20 mouse cellular contexts compared by ENCODE assay signal in genomic region chr9:116136146-116136545, GRCm38 (mm10). TPM values are rescaled to one million over a fixed set of nuclear protein-coding genes. Genes with fewer than 3 reads are reported as not detected.
DNase-seq lines count a peak whose midpoint lies in the region; ATAC-seq and TF ChIP-seq lines count a peak whose summit lies in the region.
"Had no signal": no experiment of that assay in that cellular context is flagged by ENCODE, and none has a peak within 500 bp of the region (broad histone marks: within the 10 kb centered on the region; RNA-seq: fewer than 3 reads in every experiment).

No protein-coding gene starts in this region.

- H3K79me2 ChIP-seq in macrophage (ENCODE audit: inconsistent target): peaks cover 93% of the 10 kb centered on the region

- ATAC-seq in hindbrain, embryonic 15.5 days (ENCODE audit: low FRiP score, low read depth): no peak
- ATAC-seq in hindbrain, embryonic 12.5 days (ENCODE audit: low FRiP score): no peak
- ATAC-seq in lung, postnatal 0 days: no peak

- H3K9me3 ChIP-seq in hindbrain, embryonic 15.5 days: no peaks in the 10 kb centered on the region
- H3K9me3 ChIP-seq in hindbrain, embryonic 12.5 days (replicated peaks): no peaks in the 10 kb centered on the region
- H3K9me3 ChIP-seq in lung, postnatal 0 days (ENCODE audit: low read length): no peaks in the 10 kb centered on the region
- H3K9me3 ChIP-seq in forebrain, embryonic 10.5 days: no peaks in the 10 kb centered on the region
- H3K9me3 ChIP-seq: embryonic facial prominence, embryonic 15.5 days; forebrain, embryonic 15.5 days; heart, embryonic 12.5 days; hindbrain, embryonic 13.5 days had no signal

- H3K4me3 ChIP-seq in hindbrain, embryonic 15.5 days: no peak overlapping the region
- H3K4me3 ChIP-seq in hindbrain, embryonic 12.5 days: no peak overlapping the region
- no peak overlapping the region for H3K4me3 ChIP-seq in lung, postnatal 0 days (ENCODE audit: low read depth, low read length)
- H3K4me3 ChIP-seq in brown adipose tissue, adult 24 weeks (ENCODE audit: insufficient read depth, low read depth, low read length): no peak overlapping the region
- H3K4me3 ChIP-seq in macrophage (ENCODE audit: inconsistent target): no peak overlapping the region
- no peak overlapping the region for H3K4me3 ChIP-seq in forebrain, embryonic 10.5 days
- H3K4me3 ChIP-seq: embryonic facial prominence, embryonic 15.5 days; erythroblast, embryonic 14.5 days; forebrain, embryonic 15.5 days; heart, embryonic 12.5 days; hindbrain, embryonic 13.5 days had no signal

- TF ChIP-seq EP300 in lung, postnatal 0 days (IDR thresholded peaks at IDR 0.05): no peak

- H3K9ac ChIP-seq in hindbrain, embryonic 15.5 days: no peak overlapping the region
- H3K9ac ChIP-seq in hindbrain, embryonic 12.5 days: no peak overlapping the region
- no peak overlapping the region for H3K9ac ChIP-seq in lung, postnatal 0 days (replicated peaks; ENCODE audit: low read depth)
- H3K9ac ChIP-seq: embryonic facial prominence, embryonic 15.5 days; forebrain, embryonic 15.5 days; heart, embryonic 12.5 days; hindbrain, embryonic 13.5 days had no signal

- intact Hi-C loops in heart, postnatal 14 days (cut with DNase I): no loop called here

- TF ChIP-seq CTCF in lung, postnatal 0 days (IDR thresholded peaks at IDR 0.05): no peak

- H3K36me3 ChIP-seq in hindbrain, embryonic 15.5 days: no peaks in the 10 kb centered on the region
- no peaks in the 10 kb centered on the region for H3K36me3 ChIP-seq in hindbrain, embryonic 12.5 days
- peaks cover 3% of the 10 kb centered on the region; the same call in 1 of the 2 replicates for H3K36me3 ChIP-seq in lung, postnatal 0 days (ENCODE audit: insufficient read depth, low read length)
- peaks cover 8% of the 10 kb centered on the region; the same call in 1 of the 2 replicates for H3K36me3 ChIP-seq in macrophage (ENCODE audit: inconsistent target)
- no peaks in the 10 kb centered on the region for H3K36me3 ChIP-seq in forebrain, embryonic 10.5 days (replicated peaks)
- H3K36me3 ChIP-seq: forebrain, embryonic 15.5 days; G1E; hindbrain, embryonic 13.5 days had no signal

- no peaks in the 10 kb centered on the region for H3K27me3 ChIP-seq in hindbrain, embryonic 15.5 days
- H3K27me3 ChIP-seq in hindbrain, embryonic 12.5 days: no peaks in the 10 kb centered on the region
- no peaks in the 10 kb centered on the region for H3K27me3 ChIP-seq in lung, postnatal 0 days (replicated peaks; ENCODE audit: insufficient read depth, low read length)
- H3K27me3 ChIP-seq in forebrain, embryonic 10.5 days (ENCODE audit: poor library complexity, severe bottlenecking): no peaks in the 10 kb centered on the region
- H3K27me3 ChIP-seq: embryonic facial prominence, embryonic 15.5 days; forebrain, embryonic 15.5 days; heart, embryonic 12.5 days; hindbrain, embryonic 13.5 days had no signal

- no peak for DNase-seq in lung, postnatal 0 days (ENCODE audit: low spot score)
- no peak for DNase-seq in lung, adult 18-20 months
- no peak for DNase-seq in forebrain, embryonic 10.5 days (ENCODE audit: extremely low spot score, low spot score)
- no peak for DNase-seq in heart, postnatal 14 days
- DNase-seq: adrenal gland, adult 8-10 months; adrenal gland, postnatal 36 days; cerebellum, adult 11-12 months; cerebellum, adult 9-11 months; gastrocnemius, postnatal 25 days; heart, postnatal 36 days had no signal

- WGBS in hindbrain, embryonic 15.5 days: 61% methylated on average over 6 of the region's 6 CpGs
- 63% methylated on average over 6 of the region's 6 CpGs for WGBS in hindbrain, embryonic 12.5 days
- WGBS in lung, postnatal 0 days: 66% methylated on average over 6 of the region's 6 CpGs
- 93% methylated on average over 6 of the region's 6 CpGs for WGBS in macrophage (ENCODE audit: missing documents)
- WGBS in forebrain, embryonic 10.5 days: 75% methylated on average over 6 of the region's 6 CpGs

- peaks cover 17% of the 10 kb centered on the region; the same call in 1 of the 2 replicates for H3K4me1 ChIP-seq in hindbrain, embryonic 15.5 days (replicated peaks)
- peaks cover 17% of the 10 kb centered on the region for H3K4me1 ChIP-seq in hindbrain, embryonic 12.5 days
- H3K4me1 ChIP-seq in lung, postnatal 0 days (ENCODE audit: insufficient read depth, low read depth, low read length): peaks cover 34% of the 10 kb centered on the region; the same call in 1 of the 2 replicates
- peaks cover 58% of the 10 kb centered on the region for H3K4me1 ChIP-seq in brown adipose tissue, adult 24 weeks (ENCODE audit: control insufficient read depth, insufficient read depth, insufficient read length, low read length)
- peaks cover 29% of the 10 kb centered on the region for H3K4me1 ChIP-seq in forebrain, embryonic 10.5 days

- H3K27ac ChIP-seq in hindbrain, embryonic 15.5 days (replicated peaks): 0 out of 2 replicates have a peak overlapping the region, but pooled peaks have one; percentile 6
- no peak overlapping the region for H3K27ac ChIP-seq in hindbrain, embryonic 12.5 days
- 0 out of 2 replicates have a peak overlapping the region, but pooled peaks have one; percentile 7 for H3K27ac ChIP-seq in lung, postnatal 0 days (ENCODE audit: low read length)
- peak overlapping the region; percentile 46 for H3K27ac ChIP-seq in brown adipose tissue, adult 24 weeks (replicated peaks; ENCODE audit: low read depth, low read length)
- peak overlapping the region; percentile 61 for H3K27ac ChIP-seq in macrophage
- no peak overlapping the region for H3K27ac ChIP-seq in forebrain, embryonic 10.5 days
- H3K27ac ChIP-seq: embryonic facial prominence, embryonic 15.5 days; forebrain, embryonic 15.5 days; hindbrain, embryonic 13.5 days had no signal

- no peak overlapping the region for H3K4me2 ChIP-seq in hindbrain, embryonic 15.5 days
- no peak overlapping the region for H3K4me2 ChIP-seq in hindbrain, embryonic 12.5 days (replicated peaks)
- no peak overlapping the region for H3K4me2 ChIP-seq in lung, postnatal 0 days (replicated peaks; ENCODE audit: low read depth, low read length)
- H3K4me2 ChIP-seq: embryonic facial prominence, embryonic 15.5 days; forebrain, embryonic 15.5 days; heart, embryonic 12.5 days; hindbrain, embryonic 13.5 days had no signal

RNA-seq across cellular contexts. Expression of gene Tgfbr2, which starts 39.0 kb away (rescaled TPM):
- 9.0 and 9.8 TPM in 2 replicates for polyA plus RNA-seq in hindbrain, embryonic 15.5 days (2015; fragmentation: Nextera tagmentation; extraction: Ambion mirVana)
- 18.9 and 19.3 TPM in 2 replicates for polyA plus RNA-seq in hindbrain, embryonic 12.5 days (2016; fragmentation: Nextera tagmentation; extraction: Ambion mirVana)
- 62.2 and 68.0 TPM in 2 replicates for polyA plus RNA-seq in lung, postnatal 0 days (2015; fragmentation: Nextera tagmentation; extraction: Ambion mirVana)
- 60.5 and 68.8 TPM in 2 replicates for polyA plus RNA-seq in brown adipose tissue, adult 24 weeks (2012; ENCODE audit: insufficient read depth, insufficient read length, missing spikeins)
- total RNA-seq in macrophage (2018; cell fraction: chromatin; rRNA removed): 10 to 100 TPM; 15.9 to 41.2 (median 29.0) TPM
- 100 to 1,000 TPM in 14 of 26 experiments, 10 to 100 TPM in 12; 65.6 to 133 (median 103) TPM for total RNA-seq in macrophage (2018; cell fraction: cytosol; rRNA removed)
- total RNA-seq in macrophage (2018; cell fraction: nucleus; rRNA removed): 100 to 1,000 TPM in 6 of 26 experiments, 10 to 100 TPM in 20; 35.9 to 112 (median 82.4) TPM
- 69.5 to 93.5 TPM (median 80.3 TPM) in 3 replicates for polyA plus RNA-seq in macrophage (2018)
- 5.2 and 5.5 TPM in 2 replicates for polyA plus RNA-seq in forebrain, embryonic 10.5 days (2016; fragmentation: Nextera tagmentation; extraction: Ambion mirVana)
- 10 to 100 TPM; 42.3 to 52.2 TPM for total RNA-seq in heart, postnatal 14 days (2021)
- polyA plus RNA-seq: G1E had no signal

Comparison
In these comparisons a context has a peak if more than half of its experiments do, and no peak if none do; other contexts are left out.
1. H3K27ac ChIP-seq: peak in hindbrain, embryonic 15.5 days (single experiment), lung, postnatal 0 days (single experiment), brown adipose tissue, adult 24 weeks (single experiment) and macrophage (single experiment); none in hindbrain, embryonic 12.5 days (single experiment) and forebrain, embryonic 10.5 days (single experiment).